In genomic region chr7:142572343-142572742, GRCm38 (mm10) we compare ENCODE assay signal across 9 mouse cellular contexts. TPM values are rescaled to one million over a fixed set of nuclear protein-coding genes. Genes with fewer than 3 reads are reported as not detected.
A peak's percentile ranks its signal among the peaks of the same experiment; 100 is the strongest.
DNase-seq lines count a peak whose midpoint lies in the region; ATAC-seq and TF ChIP-seq lines count a peak whose summit lies in the region.
"Had no signal": no experiment of that assay in that cellular context is flagged by ENCODE, and none has a peak within 500 bp of the region (broad histone marks: within the 10 kb centered on the region; RNA-seq: fewer than 3 reads in every experiment).

No protein-coding gene starts in this region.

- H3K4me1 ChIP-seq in heart, embryonic 16.5 days (ENCODE audit: control insufficient read depth, insufficient read depth, low read length), result peaks cover 64% of the 10 kb centered on the region
- peaks cover 67% of the 10 kb centered on the region for H3K4me1 ChIP-seq in midbrain, embryonic 10.5 days
- no peaks in the 10 kb centered on the region for H3K4me1 ChIP-seq in midbrain, embryonic 14.5 days (ENCODE audit: control insufficient read depth, insufficient read depth, low read length)
- peaks cover 65% of the 10 kb centered on the region for H3K4me1 ChIP-seq in limb, embryonic 14.5 days (ENCODE audit: control insufficient read depth, insufficient read depth, low read length)
- H3K4me1 ChIP-seq in stomach, postnatal 0 days (replicated peaks; ENCODE audit: control insufficient read depth, insufficient read depth), result peaks cover 18% of the 10 kb centered on the region

- H3K9ac ChIP-seq in heart, embryonic 16.5 days (ENCODE audit: low read length), result peak overlapping the region; percentile 57
- no peak overlapping the region for H3K9ac ChIP-seq in midbrain, embryonic 14.5 days (replicated peaks; ENCODE audit: low read length)
- H3K9ac ChIP-seq in limb, embryonic 14.5 days (ENCODE audit: low read depth, low read length, severe bottlenecking), result 0 out of 2 replicates have a peak overlapping the region, but pooled peaks have one; percentile 3
- peak overlapping the region; percentile 13; the same call in 1 of the 2 replicates for H3K9ac ChIP-seq in stomach, postnatal 0 days (ENCODE audit: low read length)
- H3K9ac ChIP-seq: forebrain, embryonic 15.5 days had no signal

- TF ChIP-seq EP300 in stomach, postnatal 0 days (optimal IDR thresholded peaks at IDR 0.05), result no peak

- TF ChIP-seq POLR2A in limb, embryonic 14.5 days (IDR thresholded peaks at IDR 0.05; ENCODE audit: borderline replicate concordance, extremely low read depth, insufficient read depth, insufficient read length), result no peak

- 26% methylated on average over 7 of the region's 7 CpGs for WGBS in heart, embryonic 16.5 days
- WGBS in midbrain, embryonic 10.5 days, result 64% methylated on average over 7 of the region's 7 CpGs
- WGBS in midbrain, embryonic 14.5 days, result 68% methylated on average over 7 of the region's 7 CpGs
- 18% methylated on average over 7 of the region's 7 CpGs for WGBS in limb, embryonic 14.5 days
- 24% methylated on average over 7 of the region's 7 CpGs for WGBS in stomach, postnatal 0 days

- intact Hi-C loops in heart, postnatal 36 days (cut with DNase I), result no loop called here

- no peaks in the 10 kb centered on the region for H3K9me3 ChIP-seq in heart, embryonic 16.5 days (replicated peaks; ENCODE audit: control insufficient read depth, low read length)
- H3K9me3 ChIP-seq in midbrain, embryonic 10.5 days (replicated peaks), result no peaks in the 10 kb centered on the region
- H3K9me3 ChIP-seq in midbrain, embryonic 14.5 days (ENCODE audit: control insufficient read depth, low read length), result no peaks in the 10 kb centered on the region
- H3K9me3 ChIP-seq in limb, embryonic 14.5 days (ENCODE audit: control insufficient read depth, low read length), result no peaks in the 10 kb centered on the region
- H3K9me3 ChIP-seq in stomach, postnatal 0 days (ENCODE audit: control insufficient read depth, low read length), result no peaks in the 10 kb centered on the region
- H3K9me3 ChIP-seq: forebrain, embryonic 15.5 days had no signal

- H3K4me3 ChIP-seq in heart, embryonic 16.5 days (ENCODE audit: low read length), result no peak overlapping the region
- no peak overlapping the region for H3K4me3 ChIP-seq in midbrain, embryonic 10.5 days
- H3K4me3 ChIP-seq in midbrain, embryonic 14.5 days (replicated peaks; ENCODE audit: low read depth, low read length), result no peak overlapping the region
- H3K4me3 ChIP-seq in limb, embryonic 14.5 days (replicated peaks; ENCODE audit: low read length), result no peak overlapping the region
- no peak overlapping the region for H3K4me3 ChIP-seq in stomach, postnatal 0 days (ENCODE audit: low read depth, low read length)
- H3K4me3 ChIP-seq: forebrain, embryonic 15.5 days had no signal

- no peaks in the 10 kb centered on the region for H3K36me3 ChIP-seq in heart, embryonic 16.5 days (ENCODE audit: control insufficient read depth, insufficient read depth)
- H3K36me3 ChIP-seq in midbrain, embryonic 10.5 days, result no peaks in the 10 kb centered on the region
- H3K36me3 ChIP-seq in midbrain, embryonic 14.5 days (ENCODE audit: control insufficient read depth, insufficient read depth, low read length), result no peaks in the 10 kb centered on the region
- peaks cover 14% of the 10 kb centered on the region for H3K36me3 ChIP-seq in limb, embryonic 14.5 days (ENCODE audit: control insufficient read depth, insufficient read depth, low read length)
- no peaks in the 10 kb centered on the region for H3K36me3 ChIP-seq in stomach, postnatal 0 days (ENCODE audit: control insufficient read depth, insufficient read depth, low read length)
- H3K36me3 ChIP-seq: forebrain, embryonic 15.5 days had no signal

- TF ChIP-seq CTCF in stomach, postnatal 0 days (IDR thresholded peaks at IDR 0.05; ENCODE audit: low read depth), result no peak

- peak overlapping the region; percentile 91 for H3K27ac ChIP-seq in heart, embryonic 16.5 days (ENCODE audit: low read length)
- H3K27ac ChIP-seq in midbrain, embryonic 10.5 days (replicated peaks), result peak overlapping the region; percentile 73
- H3K27ac ChIP-seq in midbrain, embryonic 14.5 days (replicated peaks; ENCODE audit: low read depth, low read length), result no peak overlapping the region
- peak overlapping the region; percentile 96 for H3K27ac ChIP-seq in limb, embryonic 14.5 days (replicated peaks; ENCODE audit: low read depth, low read length)
- peak overlapping the region; percentile 87 for H3K27ac ChIP-seq in stomach, postnatal 0 days (replicated peaks)
- H3K27ac ChIP-seq: forebrain, embryonic 15.5 days had no signal

- no peak for DNase-seq in heart, postnatal 36 days
- DNase-seq in midbrain, embryonic 10.5 days (ENCODE audit: low spot score), result no peak
- DNase-seq in midbrain, embryonic 14.5 days, result no peak
- DNase-seq in limb, embryonic 14.5 days (ENCODE audit: low spot score), result peak; percentile 45
- no peak for DNase-seq in stomach, postnatal 0 days (ENCODE audit: low spot score)
- no peak for DNase-seq in adrenal gland, postnatal 4 days (ENCODE audit: low spot score in 2 of 2)
- no peak for DNase-seq in kidney, adult 8-10 months

- no peak for ATAC-seq in heart, embryonic 16.5 days (replicated peaks; ENCODE audit: extremely low read depth, insufficient read depth, low FRiP score)
- no peak for ATAC-seq in midbrain, embryonic 14.5 days (ENCODE audit: low FRiP score, low TSS enrichment)
- no peak for ATAC-seq in limb, embryonic 14.5 days (ENCODE audit: low FRiP score, low read depth)
- 0 out of 2 replicates have a peak, but pooled peaks have one; percentile 11 for ATAC-seq in stomach, postnatal 0 days (ENCODE audit: low FRiP score, low TSS enrichment)
- ATAC-seq: forebrain, embryonic 15.5 days had no signal

- H3K4me2 ChIP-seq in heart, embryonic 16.5 days (ENCODE audit: low read depth, low read length), result peak overlapping the region; percentile 13; the same call in 1 of the 2 replicates
- no peak overlapping the region for H3K4me2 ChIP-seq in midbrain, embryonic 14.5 days (ENCODE audit: low read length)
- H3K4me2 ChIP-seq in limb, embryonic 14.5 days (replicated peaks; ENCODE audit: low read depth, low read length, severe bottlenecking), result peak overlapping the region; percentile 21; the same call in 1 of the 2 replicates
- no peak overlapping the region for H3K4me2 ChIP-seq in stomach, postnatal 0 days (replicated peaks; ENCODE audit: low read depth)
- H3K4me2 ChIP-seq: forebrain, embryonic 15.5 days had no signal

- no peaks in the 10 kb centered on the region for H3K27me3 ChIP-seq in heart, embryonic 16.5 days (ENCODE audit: control insufficient read depth, insufficient read depth, low read length)
- H3K27me3 ChIP-seq in midbrain, embryonic 10.5 days (ENCODE audit: low read depth, poor library complexity, severe bottlenecking), result peaks cover 8% of the 10 kb centered on the region
- H3K27me3 ChIP-seq in midbrain, embryonic 14.5 days (ENCODE audit: control insufficient read depth, insufficient read depth, low read length), result no peaks in the 10 kb centered on the region
- no peaks in the 10 kb centered on the region for H3K27me3 ChIP-seq in limb, embryonic 14.5 days (ENCODE audit: control insufficient read depth, insufficient read depth, low read length)
- H3K27me3 ChIP-seq in stomach, postnatal 0 days (ENCODE audit: control insufficient read depth, insufficient read depth, low read length), result no peaks in the 10 kb centered on the region
- H3K27me3 ChIP-seq: forebrain, embryonic 15.5 days had no signal

RNA-seq across cellular contexts. Expression of gene Mrpl23, which starts 39.9 kb away (rescaled TPM):
- 14.2 and 20.0 TPM in 2 replicates for polyA plus RNA-seq in heart, embryonic 16.5 days (2015; fragmentation: Nextera tagmentation; extraction: Ambion mirVana)
- 10 to 100 TPM; 12.8 to 13.1 TPM for total RNA-seq in heart, postnatal 36 days (2021)
- polyA plus RNA-seq in midbrain, embryonic 10.5 days (2016; fragmentation: Nextera tagmentation; extraction: Ambion mirVana), result 15.8 and 20.3 TPM in 2 replicates
- polyA plus RNA-seq in midbrain, embryonic 14.5 days (2014; fragmentation: Nextera tagmentation; extraction: Ambion mirVana), result 11.9 and 23.9 TPM in 2 replicates
- 94.6 and 97.2 TPM in 2 replicates for polyA plus RNA-seq in limb, embryonic 14.5 days (2012; rRNA removed)
- polyA plus RNA-seq in limb, embryonic 14.5 days (2014; fragmentation: Nextera tagmentation; extraction: Ambion mirVana), result 30.0 and 40.8 TPM in 2 replicates
- 17.7 and 19.4 TPM in 2 replicates for polyA plus RNA-seq in stomach, postnatal 0 days (2015; fragmentation: Nextera tagmentation; extraction: Ambion mirVana)
- 1 to 10 TPM; 8.2 to 9.5 TPM for total RNA-seq in adrenal gland, postnatal 4 days (2021)

Comparison
In these comparisons a context has a peak if more than half of its experiments do, and no peak if none do; other contexts are left out.
1. H3K4me2 ChIP-seq: peak in heart, embryonic 16.5 days (single experiment) and limb, embryonic 14.5 days (single experiment); none in midbrain, embryonic 14.5 days (single experiment) and stomach, postnatal 0 days (single experiment).